Mouse (Mus musculus) embryonic stem cell, embryonic (primary cell): Measurements from ENCODE around the gene Scgb2b26.

ENCODE experiments used
- CTCF ChIA-PET, 4 experiments: fragments of 300-600 bp in 2 of 4; fragments of 350-600 bp in 2 of 4; sonication (Branson Sonifier 250); formaldehyde crosslinking; loops; one replicate each; lab custom pipeline; 2022; ENCODE audit warnings: inconsistent platforms in 2 of 4; lab: Charles Lee
- POLR2A ChIA-PET, 4 experiments: fragments of 300-600 bp in 2 of 4; fragments of 350-600 bp in 2 of 4; sonication (Branson Sonifier 250); formaldehyde crosslinking; loops; one replicate each; lab custom pipeline; 2022; ENCODE audit warnings: antibody characterized with exemption in 4 of 4, inconsistent platforms in 1 of 4; lab: Charles Lee

The Scgb2b26 gene

GRCm38 (mm10) chr7:33944940-33945339, at the start of gene Scgb2b26:
TSS of gene Scgb2b26 (minus strand) at chr7:33945040.
- ChIA-PET CTCF (interaction anchor here in 1 of 4 experiments (0.6 kb wide), 1 partner anchor 179 kb away, joined by 6 read pairs; no protein-coding TSS in a partner anchor), POLR2A (no interaction called here)

- ChIA-PET CTCF (interaction anchor here in 3 of 4 experiments (0.6 kb wide), 3 partner anchors 14 to 143 kb away, joined by 3 to 4 read pairs (median 3); no protein-coding TSS in a partner anchor), POLR2A (interaction anchor here in 1 of 4 experiments (0.6 kb wide), 1 partner anchor 136 kb away, joined by 5 read pairs; no protein-coding TSS in a partner anchor)
These were observed 37.4 kb upstream of the Scgb2b26 start for GRCm38 (mm10) chr7:33982281-33982680.

- CTCF ChIA-PET, result interaction anchor here in 1 of 4 experiments (0.7 kb wide), 1 partner anchor 224 kb away, joined by 4 read pairs; no protein-coding TSS in a partner anchor
- POLR2A ChIA-PET, result no interaction called here
These were observed 41.9 kb downstream of the Scgb2b26 start for GRCm38 (mm10) chr7:33902982-33903381.

GRCm38 (mm10) chr7:33900803-33901202, 44.0 kb downstream of the Scgb2b26 start:
- CTCF ChIA-PET, result no interaction called here
- POLR2A ChIA-PET, result no interaction called here

GRCm38 (mm10) chr7:33900007-33900406, 44.8 kb downstream of the Scgb2b26 start:
- CTCF ChIA-PET, result no interaction called here
- POLR2A ChIA-PET, result no interaction called here
